Mouse (Mus musculus) intestine, embryonic 14.5 days (tissue): ENCODE data around the gene Zfp11. TPM values are rescaled to one million over a fixed set of nuclear protein-coding genes. Genes with fewer than 3 reads are reported as not detected.
"Not testable (repeated sequence)": the region's sequence is repeated elsewhere in the genome, so short reads cannot be mapped to it uniquely, and the experiment has no call there.

ENCODE experiments used
- ATAC-seq: fragments of 200-750 bp; cut with Nextera tagmentation; replicated peaks from 2 replicates; pipeline ENCODE4 v1.8.0; 2017; ENCODE audit warnings: low read depth, moderate number of reproducible peaks, moderate TSS enrichment, moderate library complexity; ENCODE audit not compliant: low FRiP score, low TSS enrichment
- DNase-seq: peaks from one replicate; pipeline ENCODE4 v3.0.0-alpha.2; 2018; ENCODE audit warnings: low spot score
- H3K27ac ChIP-seq: fragments of 300-500 bp; sonication (generic); 2 replicates; pipeline ENCODE4 v1.5.1; 2014; ENCODE audit warnings: low read depth, mild to moderate bottlenecking, control low read depth
- H3K27me3 ChIP-seq: fragments of 300-500 bp; sonication (generic); replicated peaks from 2 replicates; pipeline ENCODE4 v1.6.1; 2014; ENCODE audit warnings: low read length, control low read depth; ENCODE audit not compliant: control insufficient read depth, insufficient read depth
- H3K36me3 ChIP-seq: fragments of 300-500 bp; sonication (generic); 2 replicates; pipeline ENCODE4 v1.6.1; 2014; ENCODE audit warnings: low read length, control low read depth; ENCODE audit not compliant: control insufficient read depth, insufficient read depth
- H3K4me1 ChIP-seq: fragments of 300-500 bp; sonication (generic); replicated peaks from 2 replicates; pipeline ENCODE4 v1.6.1; 2014; ENCODE audit warnings: low read length, control low read depth, mixed read lengths; ENCODE audit not compliant: control insufficient read depth, insufficient read depth
- H3K4me2 ChIP-seq: fragments of 300-500 bp; sonication (generic); 2 replicates; pipeline ENCODE4 v1.6.1; 2014; ENCODE audit warnings: low read length
- H3K4me3 ChIP-seq: fragments of 300-500 bp; sonication (generic); 2 replicates; pipeline ENCODE4 v1.5.1; 2014; ENCODE audit warnings: low read depth, low read length, control low read depth, mixed read lengths
- H3K9ac ChIP-seq: fragments of 300-500 bp; sonication (generic); 2 replicates; pipeline ENCODE4 v1.6.1; 2014; ENCODE audit warnings: mild to moderate bottlenecking, low read length
- H3K9me3 ChIP-seq: fragments of 300-500 bp; sonication (generic); 2 replicates; pipeline ENCODE4 v1.6.1; 2016; ENCODE audit warnings: low read length, control low read depth; ENCODE audit not compliant: control insufficient read depth
- WGBS: fragments of 180-500 bp; shearing (Covaris S2); extraction: QIAGEN DNeasy Blood & Tissue Kit; methylation state at CpG from one replicate; pipeline ENCODE4 v1.1.7; 2014; 5-methylcytosine and 5-hydroxymethylcytosine counted together
- polyA plus RNA-seq: library from polyadenylated mRNA; unstranded; fragments of >200 nt; fragmentation: Nextera tagmentation; extraction: Ambion mirVana; gene quantifications from 2 replicates; pipeline ENCODE4 v1.2.1, GENCODE M21; 2014

Zfp11 gene
- polyA plus RNA-seq, 1 experiment from 2014 or later = 4.0 TPM

- H3K27ac ChIP-seq, ATAC-seq, H3K36me3 ChIP-seq, H3K4me3 ChIP-seq, H3K4me2 ChIP-seq, H3K27me3 ChIP-seq, H3K9me3 ChIP-seq, H3K4me1 ChIP-seq, H3K9ac ChIP-seq, DNase-seq: not testable (repeated sequence)
- WGBS = 91% methylated on average over 5 of the region's 5 CpGs
Observed at GRCm38 (mm10) chr5:129685141-129685540, 15.2 kb upstream of the Zfp11 start.

GRCm38 (mm10) chr5:129669453-129670035, 355 bp downstream of the Zfp11 start:
- H3K4me2 ChIP-seq = peak overlapping the region; percentile 90
- peaks cover 7% of the 10 kb centered on the region; the same call in 1 of the 2 replicates for H3K4me1 ChIP-seq
- peak overlapping the region; percentile 71 for H3K4me3 ChIP-seq
- H3K9me3 ChIP-seq = peaks cover 3% of the 10 kb centered on the region; the same call in 1 of the 2 replicates
- peak; percentile 76 for ATAC-seq
- H3K36me3 ChIP-seq = no peaks in the 10 kb centered on the region
- no peak for DNase-seq
- H3K27ac ChIP-seq = no peak overlapping the region
- no peaks in the 10 kb centered on the region for H3K27me3 ChIP-seq
- peak overlapping the region; percentile 82 for H3K9ac ChIP-seq
- WGBS = under 1% methylated on average over 31 of the region's 31 CpGs

- ATAC-seq (no peak), DNase-seq (no peak)
- no peaks in the 10 kb centered on the region for H3K9me3 ChIP-seq
- H3K36me3 ChIP-seq = no peaks in the 10 kb centered on the region
- no peaks in the 10 kb centered on the region for H3K27me3 ChIP-seq
- H3K4me2 ChIP-seq = no peak overlapping the region
- H3K4me3 ChIP-seq = no peak overlapping the region
- H3K27ac ChIP-seq = no peak overlapping the region
- peaks cover 7% of the 10 kb centered on the region; the same call in 1 of the 2 replicates for H3K4me1 ChIP-seq
- WGBS = 91% methylated on average over 4 of the region's 4 CpGs
- H3K9ac ChIP-seq = no peak overlapping the region
Observed at GRCm38 (mm10) chr5:129667851-129668250, 2.0 kb downstream of the Zfp11 start.

- H3K9me3 ChIP-seq = no peaks in the 10 kb centered on the region
- H3K9ac ChIP-seq = no peak overlapping the region
- no peaks in the 10 kb centered on the region for H3K36me3 ChIP-seq
- no peaks in the 10 kb centered on the region for H3K27me3 ChIP-seq
- no peak overlapping the region for H3K4me2 ChIP-seq
- 91% methylated on average over 10 of the region's 10 CpGs for WGBS
- no peak overlapping the region for H3K27ac ChIP-seq
- DNase-seq (no peak), ATAC-seq (no peak)
- peaks cover 7% of the 10 kb centered on the region; the same call in 1 of the 2 replicates for H3K4me1 ChIP-seq
- no peak overlapping the region for H3K4me3 ChIP-seq
Observed at GRCm38 (mm10) chr5:129666271-129666909, 3.5 kb downstream of the Zfp11 start.

GRCm38 (mm10) chr5:129664090-129664489, 5.8 kb downstream of the Zfp11 start:
- Histone ChIP-seq H3K9ac (no peak overlapping the region), H3K36me3 (peaks cover 19% of the 10 kb centered on the region), H3K9me3 (no peaks in the 10 kb centered on the region), H3K4me3 (no peak overlapping the region), H3K27ac (no peak overlapping the region), H3K4me1 (peaks cover 5% of the 10 kb centered on the region; the same call in 1 of the 2 replicates), H3K4me2 (no peak overlapping the region), H3K27me3 (no peaks in the 10 kb centered on the region)
- ATAC-seq (no peak), DNase-seq (no peak)
- 92% methylated on average over 5 of the region's 5 CpGs for WGBS

- H3K27ac ChIP-seq = no peak overlapping the region
- no peak overlapping the region for H3K4me3 ChIP-seq
- no peaks in the 10 kb centered on the region for H3K9me3 ChIP-seq
- H3K4me2 ChIP-seq = no peak overlapping the region
- WGBS = 95% methylated on average over 15 of the region's 15 CpGs
- ATAC-seq (no peak), DNase-seq (no peak)
- no peak overlapping the region for H3K9ac ChIP-seq
- H3K27me3 ChIP-seq = no peaks in the 10 kb centered on the region
- H3K36me3 ChIP-seq = peaks cover 65% of the 10 kb centered on the region
- no peaks in the 10 kb centered on the region for H3K4me1 ChIP-seq
Observed at GRCm38 (mm10) chr5:129657931-129658330, 12.0 kb downstream of the Zfp11 start.

GRCm38 (mm10) chr5:129657016-129657415, 12.9 kb downstream of the Zfp11 start:
- Histone ChIP-seq H3K4me2 (no peak overlapping the region), H3K4me3 (no peak overlapping the region), H3K27me3 (no peaks in the 10 kb centered on the region), H3K36me3 (peaks cover 65% of the 10 kb centered on the region), H3K4me1 (no peaks in the 10 kb centered on the region), H3K27ac (no peak overlapping the region), H3K9me3 (no peaks in the 10 kb centered on the region), H3K9ac (no peak overlapping the region)
- no peak for DNase-seq
- 96% methylated on average over 10 of the region's 10 CpGs for WGBS
- ATAC-seq = no peak

- Histone ChIP-seq H3K4me2 (no peak overlapping the region), H3K36me3 (peaks cover 14% of the 10 kb centered on the region; the same call in 1 of the 2 replicates), H3K4me3 (no peak overlapping the region), H3K27me3 (no peaks in the 10 kb centered on the region), H3K27ac (no peak overlapping the region), H3K9ac (no peak overlapping the region), H3K9me3 (no peaks in the 10 kb centered on the region), H3K4me1 (no peaks in the 10 kb centered on the region)
- ATAC-seq = no peak
- WGBS = 93% methylated on average over 5 of the region's 5 CpGs
- DNase-seq = no peak
Observed at GRCm38 (mm10) chr5:129650858-129651257, 19.0 kb downstream of the Zfp11 start.
